Mouse (Mus musculus): ENCODE measurements around the gene Slc10a4. TPM values are rescaled to one million over a fixed set of nuclear protein-coding genes. Genes with fewer than 3 reads are reported as not detected.
"Not testable (repeated sequence)": the region's sequence is repeated elsewhere in the genome, so short reads cannot be mapped to it uniquely, and the experiment has no call there.

The Slc10a4 gene
- polyA plus RNA-seq, 1 experiment from 2014 or later: 37.6 TPM

- ATAC-seq (ENCODE audit: low FRiP score): no peak
- Histone ChIP-seq H3K4me3 (replicated peaks; ENCODE audit: low read length) (no peak overlapping the region), H3K27me3 (ENCODE audit: control insufficient read depth, insufficient read depth, low read length) (no peaks in the 10 kb centered on the region), H3K36me3 (replicated peaks; ENCODE audit: control insufficient read depth, insufficient read depth) (peaks cover 12% of the 10 kb centered on the region), H3K9ac (no peak overlapping the region), H3K4me1 (replicated peaks; ENCODE audit: control insufficient read depth, insufficient read depth, low read length) (no peaks in the 10 kb centered on the region), H3K27ac (no peak overlapping the region), H3K4me2 (replicated peaks) (no peak overlapping the region), H3K9me3 (ENCODE audit: control insufficient read depth, low read length) (no peaks in the 10 kb centered on the region)
- WGBS: 8% methylated on average over 2 of the region's 2 CpGs
- peak; percentile 82 for DNase-seq (ENCODE audit: low spot score)
These were observed 22.6 kb upstream of the Slc10a4 start for GRCm38 (mm10) chr5:72984091-72984490.

GRCm38 (mm10) chr5:72987786-72988185 is 18.9 kb upstream of the Slc10a4 start:
- DNase-seq (ENCODE audit: low spot score) (no peak), ATAC-seq (ENCODE audit: low FRiP score) (no peak)
- no peak overlapping the region for H3K4me2 ChIP-seq (replicated peaks)
- H3K4me3 ChIP-seq (replicated peaks; ENCODE audit: low read length): no peak overlapping the region
- no peaks in the 10 kb centered on the region for H3K9me3 ChIP-seq (ENCODE audit: control insufficient read depth, low read length)
- H3K27me3 ChIP-seq (ENCODE audit: control insufficient read depth, insufficient read depth, low read length): no peaks in the 10 kb centered on the region
- H3K4me1 ChIP-seq (replicated peaks; ENCODE audit: control insufficient read depth, insufficient read depth, low read length): no peaks in the 10 kb centered on the region
- H3K9ac ChIP-seq: no peak overlapping the region
- H3K36me3 ChIP-seq (replicated peaks; ENCODE audit: control insufficient read depth, insufficient read depth): no peaks in the 10 kb centered on the region
- H3K27ac ChIP-seq: no peak overlapping the region
- 93% methylated on average over 7 of the region's 7 CpGs for WGBS

- Histone ChIP-seq H3K27me3 (ENCODE audit: control insufficient read depth, insufficient read depth, low read length) (no peaks in the 10 kb centered on the region), H3K27ac (no peak overlapping the region), H3K4me3 (replicated peaks; ENCODE audit: low read length) (no peak overlapping the region), H3K9me3 (ENCODE audit: control insufficient read depth, low read length) (no peaks in the 10 kb centered on the region), H3K9ac (no peak overlapping the region), H3K4me2 (replicated peaks) (no peak overlapping the region), H3K4me1 (replicated peaks; ENCODE audit: control insufficient read depth, insufficient read depth, low read length) (no peaks in the 10 kb centered on the region), H3K36me3 (replicated peaks; ENCODE audit: control insufficient read depth, insufficient read depth) (no peaks in the 10 kb centered on the region)
- ATAC-seq (ENCODE audit: low FRiP score) (no peak), DNase-seq (ENCODE audit: low spot score) (no peak)
- 63% methylated on average over 8 of the region's 8 CpGs for WGBS
These were observed 16.9 kb upstream of the Slc10a4 start for GRCm38 (mm10) chr5:72989756-72990155.

GRCm38 (mm10) chr5:72992474-72992873 is 14.2 kb upstream of the Slc10a4 start:
- Histone ChIP-seq H3K36me3 (replicated peaks; ENCODE audit: control insufficient read depth, insufficient read depth) (no peaks in the 10 kb centered on the region), H3K9me3 (ENCODE audit: control insufficient read depth, low read length) (no peaks in the 10 kb centered on the region), H3K4me2 (replicated peaks) (no peak overlapping the region), H3K27ac (no peak overlapping the region), H3K4me1 (replicated peaks; ENCODE audit: control insufficient read depth, insufficient read depth, low read length) (peaks cover 5% of the 10 kb centered on the region; the same call in 1 of the 2 replicates), H3K4me3 (replicated peaks; ENCODE audit: low read length) (no peak overlapping the region), H3K9ac (no peak overlapping the region), H3K27me3 (ENCODE audit: control insufficient read depth, insufficient read depth, low read length) (no peaks in the 10 kb centered on the region)
- DNase-seq (ENCODE audit: low spot score) (no peak), ATAC-seq (ENCODE audit: low FRiP score) (no peak)
- WGBS: 100% methylated on average over 1 of the region's 1 CpGs

- Histone ChIP-seq H3K27ac (no peak overlapping the region), H3K36me3 (replicated peaks; ENCODE audit: control insufficient read depth, insufficient read depth) (no peaks in the 10 kb centered on the region), H3K27me3 (ENCODE audit: control insufficient read depth, insufficient read depth, low read length) (no peaks in the 10 kb centered on the region), H3K4me2 (replicated peaks) (no peak overlapping the region), H3K9me3 (ENCODE audit: control insufficient read depth, low read length) (no peaks in the 10 kb centered on the region), H3K4me1 (replicated peaks; ENCODE audit: control insufficient read depth, insufficient read depth, low read length) (peaks cover 5% of the 10 kb centered on the region; the same call in 1 of the 2 replicates), H3K4me3 (replicated peaks; ENCODE audit: low read length) (no peak overlapping the region), H3K9ac (no peak overlapping the region)
- ATAC-seq (ENCODE audit: low FRiP score) (no peak), DNase-seq (ENCODE audit: low spot score) (no peak)
- 24% methylated on average over 8 of the region's 8 CpGs for WGBS
These were observed 12.3 kb upstream of the Slc10a4 start for GRCm38 (mm10) chr5:72994424-72994823.

- Histone ChIP-seq H3K4me1 (replicated peaks; ENCODE audit: control insufficient read depth, insufficient read depth, low read length) (peaks cover 5% of the 10 kb centered on the region; the same call in 1 of the 2 replicates), H3K27me3 (ENCODE audit: control insufficient read depth, insufficient read depth, low read length) (no peaks in the 10 kb centered on the region), H3K27ac (no peak overlapping the region), H3K4me2 (replicated peaks) (no peak overlapping the region), H3K9ac (no peak overlapping the region), H3K9me3 (ENCODE audit: control insufficient read depth, low read length) (no peaks in the 10 kb centered on the region), H3K36me3 (replicated peaks; ENCODE audit: control insufficient read depth, insufficient read depth) (no peaks in the 10 kb centered on the region), H3K4me3 (replicated peaks; ENCODE audit: low read length) (no peak overlapping the region)
- DNase-seq (ENCODE audit: low spot score): no peak
- no peak for ATAC-seq (ENCODE audit: low FRiP score)
- 42% methylated on average over 2 of the region's 2 CpGs for WGBS
These were observed 11.8 kb upstream of the Slc10a4 start for GRCm38 (mm10) chr5:72994928-72995327.

- DNase-seq (ENCODE audit: low spot score): no peak
- H3K9ac ChIP-seq: no peak overlapping the region
- no peaks in the 10 kb centered on the region for H3K36me3 ChIP-seq (replicated peaks; ENCODE audit: control insufficient read depth, insufficient read depth)
- H3K9me3 ChIP-seq (ENCODE audit: control insufficient read depth, low read length): no peaks in the 10 kb centered on the region
- no peak overlapping the region for H3K4me3 ChIP-seq (replicated peaks; ENCODE audit: low read length)
- peaks cover 5% of the 10 kb centered on the region; the same call in 1 of the 2 replicates for H3K4me1 ChIP-seq (replicated peaks; ENCODE audit: control insufficient read depth, insufficient read depth, low read length)
- no peak overlapping the region for H3K27ac ChIP-seq
- no peaks in the 10 kb centered on the region for H3K27me3 ChIP-seq (ENCODE audit: control insufficient read depth, insufficient read depth, low read length)
- H3K4me2 ChIP-seq (replicated peaks): no peak overlapping the region
- WGBS: 15% methylated on average over 10 of the region's 10 CpGs
- no peak for ATAC-seq (ENCODE audit: low FRiP score)
These were observed 11.3 kb upstream of the Slc10a4 start for GRCm38 (mm10) chr5:72995379-72995778.

- H3K4me3 ChIP-seq (replicated peaks; ENCODE audit: low read length); H3K27ac ChIP-seq; DNase-seq (ENCODE audit: low spot score); H3K9ac ChIP-seq; H3K27me3 ChIP-seq (ENCODE audit: control insufficient read depth, insufficient read depth, low read length); H3K4me2 ChIP-seq (replicated peaks); H3K9me3 ChIP-seq (ENCODE audit: control insufficient read depth, low read length); ATAC-seq (ENCODE audit: low FRiP score); H3K36me3 ChIP-seq (replicated peaks; ENCODE audit: control insufficient read depth, insufficient read depth); H3K4me1 ChIP-seq (replicated peaks; ENCODE audit: control insufficient read depth, insufficient read depth, low read length): not testable (repeated sequence)
- WGBS: 85% methylated on average over 1 of the region's 1 CpGs
These were observed 8.1 kb upstream of the Slc10a4 start for GRCm38 (mm10) chr5:72998546-72998945.

GRCm38 (mm10) chr5:73004046-73004445 is 2.6 kb upstream of the Slc10a4 start:
- no peaks in the 10 kb centered on the region for H3K36me3 ChIP-seq (replicated peaks; ENCODE audit: control insufficient read depth, insufficient read depth)

GRCm38 (mm10) chr5:73007582-73007959 is 888 bp downstream of the Slc10a4 start:
- WGBS: 52% methylated on average over 5 of the region's 5 CpGs
- peak; percentile 16; the same call in 1 of the 2 replicates for ATAC-seq (ENCODE audit: low FRiP score)
- no peak for DNase-seq (ENCODE audit: low spot score)

More at GRCm38 (mm10) chr5:73004046-73004445, 2.6 kb upstream of the Slc10a4 start:
- no peaks in the 10 kb centered on the region for H3K9me3 ChIP-seq (ENCODE audit: control insufficient read depth, low read length)
- ATAC-seq (ENCODE audit: low FRiP score) (no peak), DNase-seq (ENCODE audit: low spot score) (no peak)
- H3K27ac ChIP-seq: no peak overlapping the region
- no peak overlapping the region for H3K9ac ChIP-seq
- peaks cover 5% of the 10 kb centered on the region; the same call in 1 of the 2 replicates for H3K27me3 ChIP-seq (ENCODE audit: control insufficient read depth, insufficient read depth, low read length)
- peaks cover 4% of the 10 kb centered on the region; the same call in 1 of the 2 replicates for H3K4me1 ChIP-seq (replicated peaks; ENCODE audit: control insufficient read depth, insufficient read depth, low read length)
- 83% methylated on average over 5 of the region's 5 CpGs for WGBS
- H3K4me3 ChIP-seq (replicated peaks; ENCODE audit: low read length): no peak overlapping the region
- no peak overlapping the region for H3K4me2 ChIP-seq (replicated peaks)

More at GRCm38 (mm10) chr5:73007582-73007959, 888 bp downstream of the Slc10a4 start:
- peak overlapping the region; percentile 60 for H3K9ac ChIP-seq
- H3K27ac ChIP-seq: no peak overlapping the region
- H3K27me3 ChIP-seq (ENCODE audit: control insufficient read depth, insufficient read depth, low read length): peaks cover 5% of the 10 kb centered on the region; the same call in 1 of the 2 replicates
- H3K4me2 ChIP-seq (replicated peaks): peak overlapping the region; percentile 70
- H3K4me1 ChIP-seq (replicated peaks; ENCODE audit: control insufficient read depth, insufficient read depth, low read length): peaks cover 4% of the 10 kb centered on the region; the same call in 1 of the 2 replicates
- H3K36me3 ChIP-seq (replicated peaks; ENCODE audit: control insufficient read depth, insufficient read depth): no peaks in the 10 kb centered on the region
- H3K9me3 ChIP-seq (ENCODE audit: control insufficient read depth, low read length): no peaks in the 10 kb centered on the region
- peak overlapping the region; percentile 44 for H3K4me3 ChIP-seq (replicated peaks; ENCODE audit: low read length)

Data from hindbrain, embryonic 14.5 days (tissue).